8 mouse cellular contexts compared by ENCODE assay signal in genomic region chr17:83706116-83706593, GRCm38 (mm10). TPM values are rescaled to one million over a fixed set of nuclear protein-coding genes. Genes with fewer than 3 reads are reported as not detected.
DNase-seq lines count a peak whose midpoint lies in the region.

Mta3 (plus strand) TSS chr17:83706163.

- DNase-seq in adrenal gland, adult 2 months: peak; percentile 86
- DNase-seq in embryo, embryonic 11 days: peak; percentile 62
- DNase-seq in gastrocnemius, postnatal 36 days: peak; percentile 59 to 60
- DNase-seq in induced T-regulatory cell, adult 2 months (ENCODE audit: low read depth): peak; percentile 75
- DNase-seq in left cerebral cortex, postnatal 10 days (ENCODE audit: extremely low spot score in 1 of 2, low spot score in 2 of 2): peak in 1 of 2 experiments; percentile 87
- DNase-seq in right cerebral cortex, postnatal 10 days (ENCODE audit: low spot score in 2 of 2): peak; percentile 65 to 75
- peak; percentile 68 to 73 for DNase-seq in urinary bladder, postnatal 4 days (ENCODE audit: low spot score in 2 of 2)

- peak within 1 kb of the TSS; percentile 59 for H3K4me3 ChIP-seq in macrophage (ENCODE audit: inconsistent target)

- H3K79me2 ChIP-seq in macrophage (ENCODE audit: inconsistent target): peaks cover 42% of the 10 kb centered on the region

- WGBS in macrophage (ENCODE audit: missing documents): 1% methylated on average over 37 of the region's 56 CpGs

- peak within 1 kb of the TSS; percentile 73 for H3K27ac ChIP-seq in macrophage

- no peaks in the 10 kb centered on the region for H3K36me3 ChIP-seq in macrophage (ENCODE audit: inconsistent target)

- intact Hi-C loops in gastrocnemius, postnatal 36 days (cut with DNase I): no loop called here
- intact Hi-C loops in left cerebral cortex, postnatal 10 days (cut with DNase I): no loop called here

RNA-seq across cellular contexts. Expression of gene Mta3, which starts in this region (rescaled TPM):
- 10 to 100 TPM; 71.1 to 80.0 TPM for total RNA-seq in adrenal gland, adult 2 months (2021)
- polyA plus RNA-seq in adrenal gland, adult 2 months (2012; rRNA removed): 55.9 and 59.6 TPM in 2 replicates
- 1 to 10 TPM; 7.6 to 9.7 TPM for total RNA-seq in gastrocnemius, postnatal 36 days (2021)
- total RNA-seq in left cerebral cortex, postnatal 10 days (2021): 10 to 100 TPM; 57.6 to 65.6 TPM
- 100 to 1,000 TPM in 11 of 26 experiments, 10 to 100 TPM in 15; 22.8 to 143 (median 94.8) TPM for total RNA-seq in macrophage (2018; cell fraction: chromatin; rRNA removed)
- total RNA-seq in macrophage (2018; cell fraction: cytosol; rRNA removed): 10 to 100 TPM; 26.2 to 42.3 (median 34.7) TPM
- 10 to 100 TPM; 14.8 to 97.0 (median 42.8) TPM for total RNA-seq in macrophage (2018; cell fraction: nucleus; rRNA removed)
- 35.9 to 71.7 TPM (median 43.5 TPM) in 3 replicates for polyA plus RNA-seq in macrophage (2018)

Comparison
In these comparisons a context has a peak if more than half of its experiments do, and no peak if none do; other contexts are left out.
1. RNA of gene Mta3 (total RNA-seq): 71.1 to 80.0 TPM in adrenal gland, adult 2 months and 57.6 to 65.6 TPM in left cerebral cortex, postnatal 10 days; 7.6 to 9.7 TPM in gastrocnemius, postnatal 36 days; every median in the first group is over 4 times any median in the second.